Mouse (Mus musculus): ENCODE measurements at regions not wholly inside any gene's neighbourhood (a gene's known extent, or its start where the extent isn't known, plus 50 kb on each side); places are given as distances from the start of the nearest gene placed in this dataset.

DNA sequence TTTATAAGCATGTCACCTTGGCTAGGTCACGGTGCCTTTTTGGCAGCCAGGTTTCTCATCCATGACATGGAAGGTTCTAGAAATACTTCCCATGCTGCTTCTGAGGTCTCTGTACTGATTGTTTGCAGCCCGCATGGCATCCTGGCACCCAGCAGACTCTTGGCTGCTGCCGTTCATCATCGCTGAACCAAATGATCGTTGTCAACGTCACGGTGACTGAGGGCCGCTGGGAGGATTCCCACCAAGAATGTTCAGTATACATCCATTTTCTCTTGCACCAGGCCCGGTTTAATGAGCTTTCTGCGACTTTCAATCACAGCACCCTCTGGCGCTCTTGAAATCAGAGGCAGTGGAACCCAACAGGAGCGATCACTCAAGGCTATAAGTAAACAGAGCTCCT lies 448.1 kb downstream of the Cdh26 start:
- no peak overlapping the region for H3K27ac ChIP-seq
- no peak overlapping the region for H3K9ac ChIP-seq
- H3K9me3 ChIP-seq (ENCODE audit: control insufficient read depth, low read length) = no peaks in the 10 kb centered on the region
- no peak for DNase-seq (ENCODE audit: low spot score)
- no peaks in the 10 kb centered on the region for H3K4me1 ChIP-seq (replicated peaks; ENCODE audit: control insufficient read depth, insufficient read depth, low read length)
- no peaks in the 10 kb centered on the region for H3K27me3 ChIP-seq (ENCODE audit: control insufficient read depth, insufficient read depth, low read length)
- no peak for ATAC-seq (ENCODE audit: low FRiP score)
- H3K4me2 ChIP-seq (replicated peaks) = no peak overlapping the region
- 82% methylated on average over 12 of the region's 12 CpGs for WGBS
- H3K36me3 ChIP-seq (replicated peaks; ENCODE audit: control insufficient read depth, insufficient read depth) = no peaks in the 10 kb centered on the region
- no peak overlapping the region for H3K4me3 ChIP-seq (replicated peaks; ENCODE audit: low read length)

DNA sequence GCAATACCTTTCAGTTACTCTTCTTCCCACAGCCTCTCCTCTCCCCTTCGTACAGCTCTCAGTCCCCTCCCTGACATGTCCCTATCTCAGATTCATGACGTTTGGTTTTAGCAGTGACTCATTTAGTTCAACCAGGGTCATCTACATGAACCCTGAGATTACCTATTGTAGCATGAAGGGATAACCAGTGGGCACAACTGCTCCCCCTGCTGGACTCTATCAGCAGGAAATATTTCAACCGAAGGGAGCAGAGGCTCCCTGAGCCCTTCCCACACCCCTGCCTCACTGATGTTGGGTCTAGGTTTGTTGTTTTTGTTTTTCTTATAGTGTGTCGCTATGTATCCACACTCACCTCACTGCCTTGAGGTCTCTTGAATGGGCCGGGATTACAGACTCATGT lies 455.4 kb downstream of the Cdh26 start:
- Histone ChIP-seq H3K27ac (no peak overlapping the region), H3K4me2 (replicated peaks) (no peak overlapping the region), H3K27me3 (ENCODE audit: control insufficient read depth, insufficient read depth, low read length) (no peaks in the 10 kb centered on the region), H3K4me1 (replicated peaks; ENCODE audit: control insufficient read depth, insufficient read depth, low read length) (0 out of 2 replicates have a peak, but pooled peaks cover 3% of the 10 kb centered on the region), H3K9ac (no peak overlapping the region), H3K4me3 (replicated peaks; ENCODE audit: low read length) (no peak overlapping the region), H3K9me3 (ENCODE audit: control insufficient read depth, low read length) (no peaks in the 10 kb centered on the region), H3K36me3 (replicated peaks; ENCODE audit: control insufficient read depth, insufficient read depth) (no peaks in the 10 kb centered on the region)
- DNase-seq (ENCODE audit: low spot score) (no peak), ATAC-seq (ENCODE audit: low FRiP score) (no peak)
- WGBS = 52% methylated on average over 5 of the region's 5 CpGs

DNA sequence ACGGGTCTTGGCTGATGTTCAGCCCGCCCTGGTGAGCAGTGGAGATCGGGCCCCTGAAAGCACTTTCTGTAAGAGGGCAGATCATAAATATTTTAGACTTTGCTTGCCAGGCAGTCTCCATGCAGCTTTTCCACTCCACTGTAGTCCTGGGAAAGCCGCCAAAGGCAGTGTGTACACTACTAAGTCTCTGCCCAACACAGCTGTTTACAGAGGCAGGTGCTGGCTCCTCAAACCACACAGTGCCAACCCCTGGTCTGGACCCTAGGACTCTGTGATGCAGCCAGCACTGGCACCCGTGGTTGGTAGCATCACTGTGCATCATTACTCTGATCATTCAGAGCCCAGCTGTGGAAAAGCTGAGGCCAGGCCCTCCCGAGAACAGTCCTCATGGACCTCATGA lies 458.4 kb downstream of the Cdh26 start:
- Histone ChIP-seq H3K9ac (no peak overlapping the region), H3K36me3 (replicated peaks; ENCODE audit: control insufficient read depth, insufficient read depth) (no peaks in the 10 kb centered on the region), H3K4me3 (replicated peaks; ENCODE audit: low read length) (no peak overlapping the region), H3K27me3 (ENCODE audit: control insufficient read depth, insufficient read depth, low read length) (no peaks in the 10 kb centered on the region), H3K4me2 (replicated peaks) (no peak overlapping the region), H3K4me1 (replicated peaks; ENCODE audit: control insufficient read depth, insufficient read depth, low read length) (0 out of 2 replicates have a peak, but pooled peaks cover 3% of the 10 kb centered on the region), H3K27ac (no peak overlapping the region), H3K9me3 (ENCODE audit: control insufficient read depth, low read length) (no peaks in the 10 kb centered on the region)
- ATAC-seq (ENCODE audit: low FRiP score) (peak; percentile 59; the same call in 1 of the 2 replicates), DNase-seq (ENCODE audit: low spot score) (no peak)
- 68% methylated on average over 6 of the region's 6 CpGs for WGBS

DNA sequence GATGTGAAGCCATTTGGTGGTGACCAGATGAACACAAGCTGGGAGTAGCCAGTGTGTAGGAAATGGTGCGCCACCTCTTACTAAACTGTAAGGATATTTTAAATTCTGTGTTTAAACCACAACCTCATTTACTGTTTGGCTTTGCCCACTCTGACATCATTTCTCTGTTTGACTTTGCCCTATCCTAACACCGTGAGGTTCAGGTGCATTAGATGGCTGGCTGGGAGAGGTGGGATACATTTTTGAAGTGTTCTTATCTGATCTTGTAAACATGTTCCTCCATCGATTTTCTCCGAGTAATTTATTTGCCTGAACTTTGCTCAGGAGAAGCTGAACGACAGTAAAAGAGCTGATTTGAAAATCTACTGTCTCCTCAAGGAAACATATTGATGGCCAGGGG lies 472.1 kb downstream of the Cdh26 start:
- no peaks in the 10 kb centered on the region for H3K36me3 ChIP-seq (replicated peaks; ENCODE audit: control insufficient read depth, insufficient read depth)
- no peak overlapping the region for H3K27ac ChIP-seq
- DNase-seq (ENCODE audit: low spot score) (no peak), ATAC-seq (ENCODE audit: low FRiP score) (no peak)
- no peaks in the 10 kb centered on the region for H3K27me3 ChIP-seq (ENCODE audit: control insufficient read depth, insufficient read depth, low read length)
- no peak overlapping the region for H3K9ac ChIP-seq
- no peak overlapping the region for H3K4me2 ChIP-seq (replicated peaks)
- no peaks in the 10 kb centered on the region for H3K4me1 ChIP-seq (replicated peaks; ENCODE audit: control insufficient read depth, insufficient read depth, low read length)
- 92% methylated on average over 5 of the region's 5 CpGs for WGBS
- H3K9me3 ChIP-seq (ENCODE audit: control insufficient read depth, low read length) = no peaks in the 10 kb centered on the region
- no peak overlapping the region for H3K4me3 ChIP-seq (replicated peaks; ENCODE audit: low read length)

DNA sequence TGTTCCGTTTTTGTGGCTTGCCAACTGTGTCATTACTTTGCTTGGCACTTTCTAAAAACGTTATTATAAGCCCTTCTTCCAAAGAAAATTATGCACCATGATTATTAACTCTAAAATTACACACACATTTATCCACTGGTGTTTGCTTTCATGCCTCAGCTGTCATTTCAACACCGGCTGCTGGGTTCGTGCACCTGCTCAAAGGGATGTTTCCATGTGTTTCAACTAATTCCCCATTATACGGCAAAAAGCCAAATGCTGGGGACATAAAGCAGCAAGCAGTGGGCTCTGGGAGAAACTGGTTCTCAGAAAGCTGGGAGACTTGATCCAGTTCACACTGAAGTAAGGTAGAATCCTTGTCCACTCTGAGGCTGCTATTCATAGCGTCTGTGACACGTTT lies 479.0 kb downstream of the Cdh26 start:
- Histone ChIP-seq H3K4me3 (replicated peaks; ENCODE audit: low read length) (no peak overlapping the region), H3K9ac (no peak overlapping the region), H3K36me3 (replicated peaks; ENCODE audit: control insufficient read depth, insufficient read depth) (no peaks in the 10 kb centered on the region), H3K27me3 (ENCODE audit: control insufficient read depth, insufficient read depth, low read length) (no peaks in the 10 kb centered on the region), H3K27ac (no peak overlapping the region), H3K4me2 (replicated peaks) (no peak overlapping the region), H3K9me3 (ENCODE audit: control insufficient read depth, low read length) (no peaks in the 10 kb centered on the region), H3K4me1 (replicated peaks; ENCODE audit: control insufficient read depth, insufficient read depth, low read length) (no peaks in the 10 kb centered on the region)
- ATAC-seq (ENCODE audit: low FRiP score) = no peak
- no peak for DNase-seq (ENCODE audit: low spot score)
- 71% methylated on average over 7 of the region's 7 CpGs for WGBS

DNA sequence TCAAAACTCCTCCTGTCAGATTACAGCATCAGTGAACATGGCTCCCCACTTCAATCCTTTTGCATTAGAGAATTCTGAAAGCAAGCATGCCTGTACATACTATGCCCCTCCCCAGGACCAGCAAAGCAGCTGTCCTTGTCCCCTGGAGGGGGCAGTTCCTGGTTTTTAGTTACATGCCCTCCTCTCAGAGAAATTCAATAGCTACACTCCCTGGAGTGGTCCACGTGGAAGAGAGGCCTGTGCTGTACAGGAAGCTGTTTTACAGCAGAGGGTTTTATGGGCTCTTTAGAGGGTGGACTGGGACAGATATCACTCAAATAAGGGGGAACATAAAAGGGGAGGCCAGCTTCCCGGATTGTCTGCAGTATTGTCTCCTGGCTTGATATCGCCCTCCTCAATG lies 481.3 kb downstream of the Cdh26 start:
- Histone ChIP-seq H3K9me3 (ENCODE audit: control insufficient read depth, low read length) (no peaks in the 10 kb centered on the region), H3K27me3 (ENCODE audit: control insufficient read depth, insufficient read depth, low read length) (no peaks in the 10 kb centered on the region), H3K27ac (no peak overlapping the region), H3K4me2 (replicated peaks) (no peak overlapping the region), H3K9ac (no peak overlapping the region), H3K4me3 (replicated peaks; ENCODE audit: low read length) (no peak overlapping the region), H3K36me3 (replicated peaks; ENCODE audit: control insufficient read depth, insufficient read depth) (no peaks in the 10 kb centered on the region), H3K4me1 (replicated peaks; ENCODE audit: control insufficient read depth, insufficient read depth, low read length) (0 out of 2 replicates have a peak, but pooled peaks cover 5% of the 10 kb centered on the region)
- 79% methylated on average over 3 of the region's 3 CpGs for WGBS
- no peak for DNase-seq (ENCODE audit: low spot score)
- no peak for ATAC-seq (ENCODE audit: low FRiP score)

DNA sequence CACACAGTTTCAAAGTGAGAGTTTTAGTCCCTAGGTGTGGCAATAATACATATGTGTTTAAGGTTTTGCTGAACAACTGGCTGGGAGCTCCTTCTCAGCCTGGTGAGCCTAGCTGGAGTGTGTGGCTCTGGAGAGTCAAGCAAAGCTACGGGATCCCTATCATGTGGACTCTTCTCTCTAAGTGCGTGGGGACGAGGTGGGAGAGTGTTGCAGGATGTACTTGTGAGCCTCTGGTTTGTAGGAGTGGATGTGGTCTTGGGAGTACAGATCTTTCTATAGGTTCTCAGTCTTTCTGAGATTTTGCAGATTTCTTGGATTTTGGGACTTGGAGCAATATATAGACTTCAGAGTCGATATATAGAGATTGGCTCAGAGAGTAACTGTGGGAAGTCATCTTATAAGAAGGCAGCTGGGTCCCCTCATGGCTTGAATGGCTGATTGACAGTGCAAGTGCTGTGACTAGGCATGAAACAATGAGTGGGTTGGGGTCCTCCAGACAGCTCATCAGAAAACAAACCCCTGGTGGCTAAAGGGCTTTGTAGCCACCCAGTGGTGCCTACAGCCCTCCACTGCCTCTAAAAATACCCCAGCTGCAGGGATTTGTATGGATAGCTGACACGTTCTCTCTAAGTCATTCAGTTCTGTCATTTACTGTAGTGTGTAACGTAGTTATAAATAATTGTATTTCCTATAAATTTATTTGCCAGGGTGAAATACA lies 486.1 kb downstream of the Cdh26 start:
- no peaks in the 10 kb centered on the region for H3K9me3 ChIP-seq (ENCODE audit: control insufficient read depth, low read length)
- ATAC-seq (ENCODE audit: low FRiP score) (no peak), DNase-seq (ENCODE audit: low spot score) (no peak)
- WGBS = 66% methylated on average over 6 of the region's 6 CpGs
- H3K27me3 ChIP-seq (ENCODE audit: control insufficient read depth, insufficient read depth, low read length) = no peaks in the 10 kb centered on the region
- 0 out of 2 replicates have a peak, but pooled peaks cover 6% of the 10 kb centered on the region for H3K4me1 ChIP-seq (replicated peaks; ENCODE audit: control insufficient read depth, insufficient read depth, low read length)
- H3K9ac ChIP-seq = no peak overlapping the region
- no peak overlapping the region for H3K4me2 ChIP-seq (replicated peaks)
- H3K36me3 ChIP-seq (replicated peaks; ENCODE audit: control insufficient read depth, insufficient read depth) = no peaks in the 10 kb centered on the region
- no peak overlapping the region for H3K27ac ChIP-seq
- no peak overlapping the region for H3K4me3 ChIP-seq (replicated peaks; ENCODE audit: low read length)

DNA sequence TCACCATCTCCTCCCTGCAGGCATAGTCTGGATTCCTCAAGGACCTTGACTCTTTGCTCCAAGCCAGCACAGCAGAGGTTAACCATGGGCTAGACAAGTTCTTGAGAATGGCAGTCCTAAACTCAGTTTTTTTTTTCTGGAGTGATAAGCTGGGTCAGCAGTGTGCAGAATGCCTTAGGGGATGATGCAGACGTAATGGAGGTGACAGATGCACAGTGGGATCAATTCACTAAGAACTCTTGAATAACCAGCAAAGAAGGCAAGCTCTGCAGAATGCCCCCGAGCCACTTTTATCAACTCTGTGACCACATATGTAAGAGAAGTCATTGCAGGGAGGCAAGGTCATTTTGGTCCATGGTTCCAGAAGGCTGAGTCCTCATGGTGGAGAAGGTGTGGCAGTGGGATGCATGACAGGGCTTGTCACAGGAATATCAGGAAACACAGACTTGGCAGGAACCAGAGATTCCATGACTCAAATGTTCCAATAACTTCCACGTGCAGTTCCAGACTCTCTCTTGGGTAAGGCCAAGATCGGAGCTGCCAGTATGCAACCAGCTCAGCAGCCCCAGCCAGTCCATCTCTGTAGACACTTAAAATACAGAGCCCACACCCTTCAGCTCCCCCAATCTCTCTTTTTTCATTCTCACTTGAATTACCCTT lies 494.3 kb downstream of the Cdh26 start:
- H3K4me1 ChIP-seq (replicated peaks; ENCODE audit: control insufficient read depth, insufficient read depth, low read length) = peaks cover 5% of the 10 kb centered on the region
- ATAC-seq (ENCODE audit: low FRiP score) (no peak), DNase-seq (ENCODE audit: low spot score) (no peak)
- no peaks in the 10 kb centered on the region for H3K36me3 ChIP-seq (replicated peaks; ENCODE audit: control insufficient read depth, insufficient read depth)
- H3K4me2 ChIP-seq (replicated peaks) = no peak overlapping the region
- H3K27ac ChIP-seq = no peak overlapping the region
- WGBS = 77% methylated on average over 4 of the region's 4 CpGs
- no peaks in the 10 kb centered on the region for H3K9me3 ChIP-seq (ENCODE audit: control insufficient read depth, low read length)
- no peak overlapping the region for H3K4me3 ChIP-seq (replicated peaks; ENCODE audit: low read length)
- H3K27me3 ChIP-seq (ENCODE audit: control insufficient read depth, insufficient read depth, low read length) = no peaks in the 10 kb centered on the region
- H3K9ac ChIP-seq = no peak overlapping the region

DNA sequence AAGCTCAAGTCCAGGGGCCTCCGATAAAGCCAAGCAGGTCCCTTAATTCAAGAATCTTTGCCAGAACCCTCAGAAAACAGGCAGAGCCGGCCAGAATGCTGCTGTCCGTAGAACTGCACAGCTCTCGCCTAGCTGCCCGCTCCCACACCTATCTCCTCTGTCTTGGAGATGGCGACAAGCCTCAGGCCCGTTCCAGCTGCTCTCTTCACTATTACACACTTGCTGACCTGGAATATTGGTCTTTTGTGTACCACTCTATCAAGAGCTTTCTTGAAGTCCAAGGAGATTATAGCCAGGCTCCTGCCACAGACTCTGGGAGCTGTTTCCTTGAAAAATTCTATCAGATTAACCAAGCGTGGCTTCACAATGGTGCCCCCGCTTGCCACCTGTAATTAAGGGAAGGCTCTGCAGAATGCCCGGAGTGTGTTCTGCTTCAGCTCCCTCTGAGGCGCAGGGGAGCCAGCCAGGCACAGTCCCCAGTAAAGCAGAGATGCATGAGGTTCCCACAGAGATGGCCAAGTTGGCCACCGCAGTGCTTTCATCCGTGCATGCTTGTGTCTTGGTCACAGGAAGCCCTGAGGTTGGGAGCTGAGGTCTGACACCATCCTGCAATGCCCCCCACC lies 496.8 kb downstream of the Cdh26 start:
- H3K27ac ChIP-seq = no peak overlapping the region; the same call in 1 of the 2 replicates
- 61% methylated on average over 13 of the region's 13 CpGs for WGBS
- H3K9ac ChIP-seq = no peak overlapping the region
- H3K4me3 ChIP-seq (replicated peaks; ENCODE audit: low read length) = no peak overlapping the region
- DNase-seq (ENCODE audit: low spot score) (no peak), ATAC-seq (ENCODE audit: low FRiP score) (no peak)
- peaks cover 5% of the 10 kb centered on the region for H3K4me1 ChIP-seq (replicated peaks; ENCODE audit: control insufficient read depth, insufficient read depth, low read length)
- H3K9me3 ChIP-seq (ENCODE audit: control insufficient read depth, low read length) = no peaks in the 10 kb centered on the region
- H3K4me2 ChIP-seq (replicated peaks) = no peak overlapping the region
- no peaks in the 10 kb centered on the region for H3K36me3 ChIP-seq (replicated peaks; ENCODE audit: control insufficient read depth, insufficient read depth)
- no peaks in the 10 kb centered on the region for H3K27me3 ChIP-seq (ENCODE audit: control insufficient read depth, insufficient read depth, low read length)

All from hindbrain, embryonic 14.5 days (tissue).